Mouse (Mus musculus): ENCODE data around the gene Arl4c.

DNA sequence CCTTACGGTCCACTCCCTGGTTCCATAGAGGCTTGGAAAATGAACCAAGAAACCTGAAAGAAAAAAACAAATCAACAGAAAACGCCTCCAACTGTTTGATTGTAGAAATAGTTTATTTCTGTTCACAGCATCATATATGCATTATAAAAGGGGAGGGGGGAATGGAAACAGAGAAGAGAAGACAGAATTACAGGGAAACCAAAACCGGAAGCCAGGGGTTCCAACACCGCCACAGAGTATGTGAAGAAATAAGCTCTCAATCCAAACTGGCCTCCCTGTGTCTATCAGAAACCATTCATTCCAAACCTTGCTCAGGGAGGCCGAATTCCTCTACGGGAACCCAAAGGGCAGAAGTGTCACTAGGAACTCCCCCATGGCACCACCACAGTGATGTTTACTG lies 3.9 kb downstream of the Arl4c start:
- TF ChIP-seq CTCF (IDR thresholded peaks at IDR 0.05; ENCODE audit: borderline replicate concordance, extremely low read depth, insufficient read depth, insufficient read length) (no peak), POLR2A (IDR thresholded peaks at IDR 0.05; ENCODE audit: borderline replicate concordance, extremely low read depth, insufficient read depth, insufficient read length, poor library complexity, severe bottlenecking) (no peak)

Data from brain, embryonic 14.5 days (tissue).